Mouse (Mus musculus): ENCODE measurements around the gene Ceacam16. TPM values are rescaled to one million over a fixed set of nuclear protein-coding genes. Genes with fewer than 3 reads are reported as not detected.

Ceacam16 gene
- polyA plus RNA-seq, 1 experiment: not detected

- DNase-seq (ENCODE audit: extremely low spot score in 1 of 2, low spot score in 1 of 2): no peak
Measured at GRCm38 (mm10) chr7:19818440-19818839, 42.7 kb downstream of the Ceacam16 start.

GRCm38 (mm10) chr7:19817382-19818105 lies 43.6 kb downstream of the Ceacam16 start:
- peak in 1 of 2 experiments; percentile 35 for DNase-seq (ENCODE audit: extremely low spot score in 1 of 2, low spot score in 1 of 2)

- peak in 1 of 2 experiments; percentile 47 for DNase-seq (ENCODE audit: extremely low spot score in 1 of 2, low spot score in 1 of 2)
Measured at GRCm38 (mm10) chr7:19816224-19816771, 44.8 kb downstream of the Ceacam16 start.

- DNase-seq (ENCODE audit: extremely low spot score in 1 of 2, low spot score in 1 of 2): no peak
Measured at GRCm38 (mm10) chr7:19815296-19816223, 45.5 kb downstream of the Ceacam16 start.

GRCm38 (mm10) chr7:19813579-19814122 lies 47.4 kb downstream of the Ceacam16 start:
- no peak for DNase-seq (ENCODE audit: extremely low spot score in 1 of 2, low spot score in 1 of 2)

- no peak for DNase-seq (ENCODE audit: extremely low spot score in 1 of 2, low spot score in 1 of 2)
Measured at GRCm38 (mm10) chr7:19813161-19813560, 47.9 kb downstream of the Ceacam16 start.

GRCm38 (mm10) chr7:19811114-19811513 lies 50.0 kb downstream of the Ceacam16 start:
- peak in 1 of 2 experiments; percentile 24 for DNase-seq (ENCODE audit: extremely low spot score in 1 of 2, low spot score in 1 of 2)

GRCm38 (mm10) chr7:19809369-19809768 lies 51.7 kb downstream of the Ceacam16 start:
- DNase-seq (ENCODE audit: extremely low spot score in 1 of 2, low spot score in 1 of 2): peak in 1 of 2 experiments; percentile 25

- DNase-seq (ENCODE audit: extremely low spot score in 1 of 2, low spot score in 1 of 2): no peak
Measured at GRCm38 (mm10) chr7:19806356-19806969, 54.6 kb downstream of the Ceacam16 start.

GRCm38 (mm10) chr7:19802995-19803394 lies 58.1 kb downstream of the Ceacam16 start:
- peak in 1 of 2 experiments; percentile 85 for DNase-seq (ENCODE audit: extremely low spot score in 1 of 2, low spot score in 1 of 2)

Other genes starting within 250 kb of the Ceacam16 start
- 6.1 and 6.5 TPM in 2 replicates for gene Relb, start 231.9 kb downstream of the Ceacam16 start, polyA plus RNA-seq (2012; rRNA removed)
- 125 and 128 TPM in 2 replicates for gene Clptm1, start 196.3 kb downstream of the Ceacam16 start, polyA plus RNA-seq (2012; rRNA removed)
- gene Apoc2, start 183.4 kb downstream of the Ceacam16 start, polyA plus RNA-seq (2012; rRNA removed): 0.78 TPM in 1 of 2 replicates, not detected in the other
- gene Gm44805, start 179.9 kb downstream of the Ceacam16 start, polyA plus RNA-seq (2012; rRNA removed): not detected in 2 replicates
- 0.19 TPM in 1 of 2 replicates, not detected in the other for gene Apoc4, start 179.8 kb downstream of the Ceacam16 start, polyA plus RNA-seq (2012; rRNA removed)
- gene Apoc1, start 168.6 kb downstream of the Ceacam16 start, polyA plus RNA-seq (2012; rRNA removed): 3.3 and 4.7 TPM in 2 replicates
- gene Apoe, start 162.1 kb downstream of the Ceacam16 start, polyA plus RNA-seq (2012; rRNA removed): 6,067 and 6,377 TPM in 2 replicates
- gene Tomm40, start 145.9 kb downstream of the Ceacam16 start, polyA plus RNA-seq (2012; rRNA removed): 115 and 118 TPM in 2 replicates
- gene Nectin2, start 110.8 kb downstream of the Ceacam16 start, polyA plus RNA-seq (2012; rRNA removed): 7.6 and 7.7 TPM in 2 replicates
- gene Bcam, start 90.3 kb downstream of the Ceacam16 start, polyA plus RNA-seq (2012; rRNA removed): 22.2 and 23.0 TPM in 2 replicates
- gene Cblc, start 64.5 kb downstream of the Ceacam16 start, polyA plus RNA-seq (2012; rRNA removed): not detected in 2 replicates
- 0.56 and 0.69 TPM in 2 replicates for gene Bcl3, start 38.5 kb downstream of the Ceacam16 start, polyA plus RNA-seq (2012; rRNA removed)
- 3.9 and 5.2 TPM in 2 replicates for gene Gm19345, start 9.3 kb downstream of the Ceacam16 start, polyA plus RNA-seq (2012; rRNA removed)
- not detected in 2 replicates for gene Ceacam19, start 26.7 kb upstream of the Ceacam16 start, polyA plus RNA-seq (2012; rRNA removed)
- gene Pvr, start 59.9 kb upstream of the Ceacam16 start, polyA plus RNA-seq (2012; rRNA removed): 12.0 and 14.5 TPM in 2 replicates
- 0.08 TPM in 1 of 2 replicates, not detected in the other for gene Igsf23, start 89.5 kb upstream of the Ceacam16 start, polyA plus RNA-seq (2012; rRNA removed)
- not detected in 2 replicates for gene Ceacam20, start 104.1 kb upstream of the Ceacam16 start, polyA plus RNA-seq (2012; rRNA removed)
- gene Nlrp9b, start 130.2 kb upstream of the Ceacam16 start, polyA plus RNA-seq (2012; rRNA removed): not detected in 2 replicates
- not detected in 2 replicates for gene Vmn1r91, start 238.4 kb upstream of the Ceacam16 start, polyA plus RNA-seq (2012; rRNA removed)